Mouse (Mus musculus) CD4-positive, CD25-positive, alpha-beta regulatory T cell, adult 2 months (primary cell): Measurements from ENCODE around the gene Flvcr1.

Source experiments
- DNase-seq: peaks from one replicate; pipeline ENCODE4 v3.0.0-alpha.2; 2012; ENCODE audit warnings: low read depth, low spot score

Flvcr1 gene

DNA sequence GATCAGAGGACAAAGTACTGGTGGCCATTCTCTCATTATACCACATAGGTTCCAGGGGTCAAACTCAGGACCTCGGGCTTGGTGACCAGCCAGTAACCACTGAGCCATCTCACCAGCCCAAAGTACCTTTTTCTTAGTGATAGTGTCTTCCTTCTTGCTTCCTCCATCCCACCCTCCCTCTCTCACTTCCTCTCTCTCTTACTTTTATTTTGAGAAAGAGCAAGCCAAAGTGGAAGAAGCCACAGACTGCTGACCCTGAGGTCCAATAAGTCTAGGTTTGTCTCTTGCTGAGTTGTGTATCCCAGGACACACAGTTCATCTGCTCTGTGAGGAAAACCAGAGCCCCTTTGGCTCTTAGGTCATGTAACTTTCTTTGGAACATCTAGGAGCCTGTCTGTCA, 45.5 kb downstream of the Flvcr1 start:
- DNase-seq: no peak

DNA sequence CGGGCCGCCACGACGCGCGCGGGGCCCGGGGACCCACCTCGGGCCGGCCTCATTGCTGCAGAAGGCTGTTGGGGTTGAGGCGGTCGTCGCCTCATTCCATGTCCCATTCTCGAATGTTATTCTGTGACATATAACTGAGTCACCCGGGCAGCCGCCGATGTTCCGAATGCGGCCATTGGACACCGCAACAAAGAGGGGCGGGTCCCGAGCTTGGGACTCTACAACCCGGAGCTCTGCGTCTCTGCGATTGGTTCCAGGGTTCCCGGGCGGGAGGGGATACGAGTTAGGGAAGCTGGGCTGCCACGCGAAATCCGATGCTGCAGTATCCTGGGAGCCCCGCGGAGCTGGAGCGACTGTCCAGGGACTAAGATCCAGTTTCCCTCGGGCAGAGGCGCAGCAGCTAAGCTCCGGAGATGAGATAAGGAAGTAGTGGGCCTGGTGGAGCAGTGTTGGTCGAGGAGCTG, 46.8 kb downstream of the Flvcr1 start, which contains the start of gene Vash2:
Gene Vash2 (minus strand): TSS at position 197 of the 464 bp plus-strand sequence.
- DNase-seq: peak; percentile 8

DNA sequence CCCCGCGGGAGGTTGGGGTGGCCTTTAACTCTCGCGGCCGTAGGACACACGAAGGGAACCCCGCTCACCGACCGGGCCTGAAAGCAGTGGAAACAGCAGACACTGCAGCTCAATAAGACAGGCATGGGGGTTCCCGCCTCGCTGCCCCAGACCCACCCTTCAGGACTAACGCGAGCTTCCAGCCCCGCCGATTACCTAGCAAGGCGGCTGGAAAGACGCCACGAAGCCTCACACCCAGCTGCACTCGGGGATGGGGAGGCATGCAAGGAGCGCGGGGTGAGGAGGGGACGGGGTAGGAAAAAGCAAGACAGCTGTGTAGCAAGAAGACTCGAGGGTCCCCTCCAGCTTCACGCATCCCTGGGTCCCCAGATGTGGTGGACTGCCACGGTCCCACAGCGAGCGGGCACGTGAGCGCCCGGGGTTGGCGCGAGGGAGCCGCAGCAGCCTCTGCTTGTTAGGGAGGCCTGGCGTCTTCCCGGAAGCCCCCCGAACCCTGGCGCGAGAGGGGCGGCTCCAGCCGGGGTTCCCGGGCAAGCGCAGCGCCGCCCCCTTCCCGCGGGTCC, 47.4 kb downstream of the Flvcr1 start:
- DNase-seq: peak; percentile 12

GRCm38 (mm10) chr1:190978001-190978400, 48.0 kb downstream of the Flvcr1 start:
- DNase-seq: no peak

- DNase-seq: no peak
Observed at GRCm38 (mm10) chr1:190976887-190977573, 48.9 kb downstream of the Flvcr1 start.

DNA sequence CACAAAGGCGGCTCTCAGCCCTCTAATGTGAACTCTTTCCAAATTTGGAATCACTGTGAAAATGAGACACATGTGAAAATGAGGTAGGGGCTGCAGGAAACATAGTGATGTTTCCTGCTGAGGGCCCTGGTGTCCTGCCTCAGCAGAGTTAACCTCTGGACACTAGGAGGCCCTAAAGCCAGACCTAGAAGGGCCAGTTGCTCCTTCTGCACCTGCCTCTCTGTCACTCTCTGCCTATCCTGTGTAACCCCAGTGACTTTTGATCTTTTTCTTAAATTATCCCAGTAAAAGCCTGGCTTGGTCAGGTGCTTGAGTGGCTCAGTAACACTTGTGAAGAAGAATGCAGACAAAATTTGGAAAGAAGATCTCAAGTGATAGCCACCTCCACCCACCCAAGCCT, 51.1 kb downstream of the Flvcr1 start:
- no peak for DNase-seq

GRCm38 (mm10) chr1:190974191-190974590, 51.8 kb downstream of the Flvcr1 start:
- no peak for DNase-seq

- DNase-seq: no peak
Observed at GRCm38 (mm10) chr1:190972612-190973192, 53.3 kb downstream of the Flvcr1 start.

DNA sequence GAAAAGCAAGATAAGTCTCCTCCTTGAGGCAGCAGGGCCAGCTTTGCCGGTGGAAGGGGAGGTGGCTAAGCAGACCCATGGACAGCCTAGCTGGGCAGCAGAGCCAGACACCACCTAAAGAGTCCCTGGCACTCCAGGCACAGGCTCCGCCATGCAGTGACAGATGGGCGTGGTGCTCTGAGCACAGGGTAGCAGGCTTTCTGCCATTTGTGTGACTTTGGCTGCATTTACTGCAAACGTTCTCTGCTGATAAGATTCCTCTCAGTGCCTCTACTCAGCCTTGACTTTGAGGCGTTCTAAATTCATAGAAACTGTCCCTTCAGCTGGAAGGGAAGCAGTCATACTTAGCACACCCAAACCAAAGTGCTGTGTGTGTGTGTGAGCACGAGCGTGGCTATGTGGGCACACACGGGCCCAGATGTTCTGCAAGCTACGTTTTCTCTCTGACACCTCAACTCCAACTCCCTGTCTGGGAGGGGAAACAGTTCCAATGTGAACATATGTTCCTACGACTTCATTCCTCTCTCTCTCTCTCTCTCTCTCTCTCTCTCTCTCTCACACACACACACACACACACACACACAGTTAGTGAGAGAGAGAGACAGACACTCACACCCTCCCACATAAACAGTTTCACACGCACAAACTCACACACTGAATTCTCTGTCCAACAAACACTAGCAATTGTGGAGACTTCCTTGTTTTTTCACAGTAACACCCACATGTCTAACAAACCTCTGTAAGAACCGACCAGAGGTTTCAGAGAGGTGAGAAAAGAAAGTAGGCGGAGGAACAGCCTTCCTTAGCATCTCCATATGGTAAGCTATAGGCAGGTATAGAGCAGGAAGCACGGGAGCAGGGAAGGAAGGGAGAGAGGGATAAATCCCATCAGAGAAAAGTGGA, 54.0 kb downstream of the Flvcr1 start:
- no peak for DNase-seq

- DNase-seq: no peak
Observed at GRCm38 (mm10) chr1:190968010-190968409, 57.9 kb downstream of the Flvcr1 start.

DNA sequence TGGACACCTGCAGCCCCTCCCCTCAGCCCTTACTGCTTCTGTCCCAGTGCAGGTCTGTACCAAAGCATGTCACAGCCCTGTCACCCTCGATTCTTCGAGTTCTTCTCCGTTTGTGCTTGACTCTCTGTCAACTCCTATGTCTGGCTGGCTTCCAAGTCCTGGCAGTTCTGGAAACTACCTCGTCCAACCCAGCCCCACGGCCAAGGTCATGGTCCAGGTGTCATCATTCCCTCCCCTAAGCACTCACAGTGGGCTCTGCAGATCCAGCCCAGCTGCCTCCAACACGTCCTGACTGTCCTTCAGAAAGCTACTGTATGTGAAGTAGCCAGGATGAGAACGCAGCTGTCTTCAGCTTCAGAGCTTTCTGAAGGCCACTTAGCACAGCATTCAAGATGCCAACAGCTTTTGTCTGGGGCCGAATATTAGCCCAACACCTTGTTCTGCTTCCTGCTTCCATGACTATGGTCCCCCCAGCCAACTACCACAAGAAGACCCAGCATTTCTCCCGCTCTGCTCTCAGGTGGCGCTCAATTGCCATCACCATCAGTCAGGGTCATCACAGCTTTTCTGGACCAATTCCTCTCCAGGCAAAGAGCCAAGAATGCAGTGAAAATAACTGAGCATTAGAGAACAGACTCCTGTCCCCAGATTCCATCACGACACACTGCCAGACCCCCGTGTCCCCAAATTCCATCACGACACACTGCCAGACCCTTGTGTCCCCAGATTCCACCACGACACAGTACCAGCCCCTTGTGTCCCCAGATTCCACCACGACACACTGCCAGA, 60.8 kb downstream of the Flvcr1 start:
- DNase-seq: no peak

DNA sequence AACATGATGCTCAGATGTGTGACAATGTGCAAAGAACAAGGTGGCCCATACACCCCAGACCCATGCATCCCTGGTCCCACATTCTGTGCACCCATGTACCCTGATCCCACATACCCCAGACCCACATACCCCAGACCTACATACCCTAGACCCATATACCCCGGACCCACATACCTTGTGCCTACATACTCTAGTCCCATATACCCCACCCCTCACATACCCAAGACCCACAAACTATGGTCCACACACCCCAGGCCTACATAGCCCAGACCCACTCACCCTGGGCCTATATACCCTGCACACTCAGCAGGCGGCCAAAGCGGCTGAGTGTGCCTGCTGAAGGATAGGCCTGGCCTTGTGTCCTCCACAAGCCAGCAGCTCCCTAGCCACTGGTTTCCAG, 63.2 kb downstream of the Flvcr1 start:
- DNase-seq: no peak

DNA sequence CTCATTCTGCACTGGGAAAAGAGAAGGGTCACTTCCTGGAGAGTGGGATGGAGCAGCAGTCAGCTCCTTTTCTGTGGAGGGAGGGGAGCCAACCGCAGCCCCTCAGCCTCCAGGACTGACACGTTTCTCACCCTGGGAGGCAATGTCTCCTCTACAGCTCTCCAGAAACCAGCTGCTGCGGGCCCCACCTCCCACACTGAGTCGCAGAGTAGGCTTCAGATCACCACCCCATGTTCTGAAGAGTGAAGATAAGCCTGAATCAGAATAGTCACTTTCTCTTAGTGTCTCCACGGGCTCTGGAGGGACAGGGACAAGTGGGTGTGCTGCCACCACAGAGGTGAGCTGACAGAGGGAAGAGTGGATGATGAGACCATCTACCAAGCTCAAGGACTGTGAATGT, 67.1 kb downstream of the Flvcr1 start:
- DNase-seq: no peak
